Mouse (Mus musculus) small intestine, adult 2 months (tissue): ENCODE measurements around the gene Lgr5. TPM values are rescaled to one million over a fixed set of nuclear protein-coding genes. Genes with fewer than 3 reads are reported as not detected.

Source experiments
- H3K27ac ChIP-seq: fragments of 200-500 bp; 2 replicates; pipeline ENCODE4 v1.5.1; 2012; ENCODE audit warnings: low read depth, low read length, control low read depth, inconsistent platforms; ENCODE audit not compliant: insufficient read depth
- H3K27me3 ChIP-seq: fragments of 200-500 bp; 2 replicates; pipeline ENCODE4 v1.6.1; 2012; ENCODE audit warnings: mild to moderate bottlenecking, moderate library complexity, low read length, inconsistent platforms; ENCODE audit not compliant: control insufficient read depth, insufficient read depth
- H3K36me3 ChIP-seq: fragments of 200-500 bp; 2 replicates; pipeline ENCODE4 v1.6.1; 2012; ENCODE audit warnings: mild to moderate bottlenecking, low read length, control low read depth, inconsistent platforms; ENCODE audit not compliant: control insufficient read depth, insufficient read depth
- H3K4me1 ChIP-seq: fragments of 200-500 bp; 2 replicates; pipeline ENCODE4 v1.6.1; 2012; ENCODE audit warnings: low read length, inconsistent platforms, mixed read lengths; ENCODE audit not compliant: control insufficient read depth, insufficient read depth, insufficient read length
- H3K4me3 ChIP-seq: fragments of 200-500 bp; 2 replicates; pipeline ENCODE4 v1.5.1; 2012; ENCODE audit warnings: low read depth, mild to moderate bottlenecking, control low read depth, inconsistent platforms, low read length, moderate library complexity
- CTCF ChIP-seq: fragments of 200-500 bp; IDR thresholded peaks from 2 replicates; pipeline ENCODE4 v1.5.1; 2012; ENCODE audit warnings: low read depth, mild to moderate bottlenecking, control low read depth, inconsistent platforms, low read length, moderate library complexity, mixed read lengths; ENCODE audit not compliant: insufficient replicate concordance, insufficient read length; ENCODE audit errors: extremely low read depth
- POLR2A ChIP-seq: fragments of 200-500 bp; IDR thresholded peaks from 2 replicates; pipeline ENCODE4 v1.6.1; 2012; ENCODE audit warnings: low read depth, mild to moderate bottlenecking, control low read depth, inconsistent platforms, low read length, moderate library complexity
- WGBS: fragments of 180-500 bp; shearing (Covaris S2); methylation state at CpG from one replicate; pipeline ENCODE4 v1.1.7; 2018; 5-methylcytosine and 5-hydroxymethylcytosine counted together
- polyA plus RNA-seq: library from polyadenylated mRNA; depleted of rRNA; stranded (reverse); fragments of >200 nt; gene quantifications from 2 replicates; pipeline ENCODE4 v1.2.3, GENCODE M21; 2012; rRNA removed

The Lgr5 gene
- polyA plus RNA-seq, 1 experiment: 15.0 TPM

- TF ChIP-seq POLR2A (no peak), CTCF (no peak)
- Histone ChIP-seq H3K27ac (no peak overlapping the region), H3K4me3 (no peak overlapping the region), H3K27me3 (no peaks in the 10 kb centered on the region), H3K36me3 (peaks cover 65% of the 10 kb centered on the region), H3K4me1 (no peaks in the 10 kb centered on the region)
- 77% methylated on average over 2 of the region's 2 CpGs for WGBS
These were observed 162.2 kb downstream of the Lgr5 start for GRCm38 (mm10) chr10:115425351-115425750.

- 92% methylated on average over 4 of the region's 4 CpGs for WGBS
- TF ChIP-seq CTCF (no peak), POLR2A (no peak)
- no peak overlapping the region for H3K4me3 ChIP-seq
- peaks cover 56% of the 10 kb centered on the region for H3K36me3 ChIP-seq
- H3K27me3 ChIP-seq: no peaks in the 10 kb centered on the region
- no peak overlapping the region for H3K27ac ChIP-seq
- H3K4me1 ChIP-seq: no peaks in the 10 kb centered on the region
These were observed 165.6 kb downstream of the Lgr5 start for GRCm38 (mm10) chr10:115421976-115422375.

GRCm38 (mm10) chr10:115414056-115414455 is 173.5 kb downstream of the Lgr5 start:
- Histone ChIP-seq H3K4me3 (no peak overlapping the region), H3K4me1 (no peaks in the 10 kb centered on the region), H3K36me3 (peaks cover 56% of the 10 kb centered on the region), H3K27ac (no peak overlapping the region), H3K27me3 (no peaks in the 10 kb centered on the region)
- TF ChIP-seq POLR2A (no peak), CTCF (no peak)
- 80% methylated on average over 3 of the region's 3 CpGs for WGBS

- Histone ChIP-seq H3K27me3 (no peaks in the 10 kb centered on the region), H3K27ac (no peak overlapping the region), H3K4me1 (no peaks in the 10 kb centered on the region), H3K36me3 (peaks cover 58% of the 10 kb centered on the region), H3K4me3 (no peak overlapping the region)
- TF ChIP-seq POLR2A: no peak
- no peak for TF ChIP-seq CTCF
- WGBS: 93% methylated on average over 2 of the region's 2 CpGs
These were observed 174.1 kb downstream of the Lgr5 start for GRCm38 (mm10) chr10:115413496-115413895.

- no peak for TF ChIP-seq POLR2A
- peak; percentile 62; the same call in 1 of the 2 replicates for TF ChIP-seq CTCF
- Histone ChIP-seq H3K4me3 (no peak overlapping the region), H3K4me1 (no peaks in the 10 kb centered on the region), H3K27me3 (no peaks in the 10 kb centered on the region), H3K36me3 (peaks cover 58% of the 10 kb centered on the region), H3K27ac (no peak overlapping the region)
- 60% methylated on average over 6 of the region's 6 CpGs for WGBS
These were observed 181.2 kb downstream of the Lgr5 start for GRCm38 (mm10) chr10:115406393-115406792.

Other genes with a start within 250 kb of the Lgr5 start
- 17.0 and 29.9 TPM in 2 replicates for gene Tmem19, start 225.3 kb downstream of the Lgr5 start, polyA plus RNA-seq
- 1.5 and 2.1 TPM in 2 replicates for gene Thap2, start 203.3 kb downstream of the Lgr5 start, polyA plus RNA-seq
- gene Zfc3h1, start 202.8 kb downstream of the Lgr5 start, polyA plus RNA-seq: 3.3 and 5.3 TPM in 2 replicates
- not detected in 2 replicates for gene A930009A15Rik, start 17.8 kb downstream of the Lgr5 start, polyA plus RNA-seq
- gene Tspan8, start 229.1 kb upstream of the Lgr5 start, polyA plus RNA-seq: 18.3 and 72.3 TPM in 2 replicates